Mouse (Mus musculus): Measurements from ENCODE around the gene Bag3.

Bag3 gene

GRCm38 (mm10) chr7:128538196-128538595 is 14.8 kb downstream of the Bag3 start:
- no peak for DNase-seq

- DNase-seq: no peak
Measured at GRCm38 (mm10) chr7:128538769-128539168, 15.4 kb downstream of the Bag3 start.

- no peak for DNase-seq
Measured at GRCm38 (mm10) chr7:128540111-128540510, 16.7 kb downstream of the Bag3 start.

- DNase-seq: peak in 1 of 2 experiments; percentile 12
Measured at GRCm38 (mm10) chr7:128540734-128541133, 17.3 kb downstream of the Bag3 start.

GRCm38 (mm10) chr7:128541186-128541585 is 17.8 kb downstream of the Bag3 start:
- DNase-seq: no peak

GRCm38 (mm10) chr7:128541771-128542170 is 18.4 kb downstream of the Bag3 start:
- no peak for DNase-seq

GRCm38 (mm10) chr7:128542488-128542887 is 19.1 kb downstream of the Bag3 start:
- DNase-seq: no peak

GRCm38 (mm10) chr7:128543148-128543855 is 19.9 kb downstream of the Bag3 start:
- DNase-seq: no peak

GRCm38 (mm10) chr7:128543961-128544360 is 20.5 kb downstream of the Bag3 start:
- DNase-seq: no peak

GRCm38 (mm10) chr7:128544566-128545262 is 21.3 kb downstream of the Bag3 start:
- DNase-seq: no peak

GRCm38 (mm10) chr7:128546031-128546430 is 22.6 kb downstream of the Bag3 start:
- DNase-seq: no peak

GRCm38 (mm10) chr7:128549137-128549536 is 25.7 kb downstream of the Bag3 start:
- no peak for DNase-seq

- DNase-seq: no peak
Measured at GRCm38 (mm10) chr7:128550328-128551086, 27.1 kb downstream of the Bag3 start.

- DNase-seq: no peak
Measured at GRCm38 (mm10) chr7:128551087-128551457, 27.7 kb downstream of the Bag3 start.

- no peak for DNase-seq
Measured at GRCm38 (mm10) chr7:128553105-128553705, 29.8 kb downstream of the Bag3 start.

- no peak for DNase-seq
Measured at GRCm38 (mm10) chr7:128554502-128554901, 31.1 kb downstream of the Bag3 start.

- no peak for DNase-seq
Measured at GRCm38 (mm10) chr7:128555141-128555750, 31.8 kb downstream of the Bag3 start.

- no peak for DNase-seq
Measured at GRCm38 (mm10) chr7:128556923-128557430, 33.6 kb downstream of the Bag3 start.

GRCm38 (mm10) chr7:128563373-128563772 is 40.0 kb downstream of the Bag3 start:
- DNase-seq: peak; percentile 70 to 73

GRCm38 (mm10) chr7:128566311-128566710 is 42.9 kb downstream of the Bag3 start:
- peak; percentile 49 to 51 for DNase-seq

- DNase-seq: no peak
Measured at GRCm38 (mm10) chr7:128567561-128568244, 44.3 kb downstream of the Bag3 start.

- peak; percentile 32 to 33 for DNase-seq
Measured at GRCm38 (mm10) chr7:128569429-128569828, 46.0 kb downstream of the Bag3 start.
